Mouse (Mus musculus) heart, postnatal 0 days (tissue): Measurements from ENCODE around the gene Snx9.

Experiments
- CTCF ChIP-seq: IDR thresholded peaks from 2 replicates; pipeline ENCODE4 v1.5.1; 2016; ENCODE audit warnings: antibody characterized with exemption, control low read depth, low read depth
- EP300 ChIP-seq: IDR thresholded peaks from 2 replicates; pipeline ENCODE4 v1.6.1; 2016; ENCODE audit warnings: antibody characterized with exemption, low read depth

DNA sequence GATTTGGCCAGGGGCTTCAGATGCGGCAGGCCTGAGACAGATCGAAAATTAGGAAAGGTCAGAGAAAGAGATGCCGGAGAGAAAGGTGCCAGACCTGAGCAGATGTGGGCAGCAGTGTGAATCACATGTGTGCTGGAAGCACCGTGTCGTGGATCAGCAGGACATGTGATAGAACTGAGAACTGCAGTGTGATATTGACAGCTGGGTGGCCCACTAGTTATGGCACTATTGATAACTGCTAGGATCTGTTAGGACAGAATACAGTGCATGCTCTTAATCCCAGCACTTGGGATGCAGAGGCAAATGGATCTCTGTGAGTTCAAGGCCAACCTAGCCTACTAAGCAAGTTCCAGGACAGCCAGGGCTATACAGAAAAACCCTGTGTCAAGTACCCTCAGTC, 10.3 kb upstream of the Snx9 start:
- TF ChIP-seq CTCF (no peak), EP300 (no peak)
